Mouse (Mus musculus): ENCODE results near the gene Extl1.

Gene Extl1

GRCm38 (mm10) chr4:134391636-134392035 is 8.0 kb upstream of the Extl1 start:
- no peak for DNase-seq (ENCODE audit: low spot score in 2 of 2)

- DNase-seq (ENCODE audit: low spot score in 2 of 2): peak; percentile 44 to 70
These were observed 4.7 kb upstream of the Extl1 start for GRCm38 (mm10) chr4:134388397-134388796.

- no peak for DNase-seq (ENCODE audit: low spot score in 2 of 2)
These were observed 3.6 kb upstream of the Extl1 start for GRCm38 (mm10) chr4:134387268-134387667.

GRCm38 (mm10) chr4:134379510-134379909 is 4.1 kb downstream of the Extl1 start:
- DNase-seq (ENCODE audit: low spot score in 2 of 2): no peak

GRCm38 (mm10) chr4:134378089-134378615 is 5.5 kb downstream of the Extl1 start:
- no peak for DNase-seq (ENCODE audit: low spot score in 2 of 2)

GRCm38 (mm10) chr4:134374306-134374705 is 9.3 kb downstream of the Extl1 start:
- no peak for DNase-seq (ENCODE audit: low spot score in 2 of 2)

- no peak for DNase-seq (ENCODE audit: low spot score in 2 of 2)
These were observed 10.4 kb downstream of the Extl1 start for GRCm38 (mm10) chr4:134373295-134373694.

GRCm38 (mm10) chr4:134372294-134372747 is 11.3 kb downstream of the Extl1 start:
- DNase-seq (ENCODE audit: low spot score in 2 of 2): peak in 1 of 2 experiments; percentile 68

- DNase-seq (ENCODE audit: low spot score in 2 of 2): no peak
These were observed 12.3 kb downstream of the Extl1 start for GRCm38 (mm10) chr4:134371316-134371855.

- DNase-seq (ENCODE audit: low spot score in 2 of 2): no peak
These were observed 12.9 kb downstream of the Extl1 start for GRCm38 (mm10) chr4:134370649-134371221.

GRCm38 (mm10) chr4:134365280-134365679 is 18.4 kb downstream of the Extl1 start:
- DNase-seq (ENCODE audit: low spot score in 2 of 2): no peak

GRCm38 (mm10) chr4:134362586-134362985 is 21.1 kb downstream of the Extl1 start:
- DNase-seq (ENCODE audit: low spot score in 2 of 2): no peak

- no peak for DNase-seq (ENCODE audit: low spot score in 2 of 2)
These were observed 21.5 kb downstream of the Extl1 start for GRCm38 (mm10) chr4:134362124-134362523.

GRCm38 (mm10) chr4:134361215-134361614 is 22.4 kb downstream of the Extl1 start:
- DNase-seq (ENCODE audit: low spot score in 2 of 2): no peak

- no peak for DNase-seq (ENCODE audit: low spot score in 2 of 2)
These were observed 24.0 kb downstream of the Extl1 start for GRCm38 (mm10) chr4:134359649-134360048.

- no peak for DNase-seq (ENCODE audit: low spot score in 2 of 2)
These were observed 26.2 kb downstream of the Extl1 start for GRCm38 (mm10) chr4:134357461-134357771.

GRCm38 (mm10) chr4:134356591-134357460 is 26.8 kb downstream of the Extl1 start:
- DNase-seq (ENCODE audit: low spot score in 2 of 2): peak; percentile 63 to 86

- DNase-seq (ENCODE audit: low spot score in 2 of 2): peak in 1 of 2 experiments; percentile 19
These were observed 27.7 kb downstream of the Extl1 start for GRCm38 (mm10) chr4:134355841-134356452.

- DNase-seq (ENCODE audit: low spot score in 2 of 2): no peak
These were observed 29.9 kb downstream of the Extl1 start for GRCm38 (mm10) chr4:134353527-134354409.

- DNase-seq (ENCODE audit: low spot score in 2 of 2): no peak
These were observed 30.7 kb downstream of the Extl1 start for GRCm38 (mm10) chr4:134352929-134353328.

GRCm38 (mm10) chr4:134352261-134352707 is 31.4 kb downstream of the Extl1 start:
- DNase-seq (ENCODE audit: low spot score in 2 of 2): no peak
